Mouse (Mus musculus) thymus, adult 2 months (tissue): ENCODE measurements around the gene Cdh23. TPM values are rescaled to one million over a fixed set of nuclear protein-coding genes. Genes with fewer than 3 reads are reported as not detected.

Experiments
- DNase-seq: peaks from one replicate; pipeline ENCODE4 v3.0.0; 2021
- H3K27ac ChIP-seq: fragments of 200-500 bp; 2 replicates; pipeline ENCODE4 v1.5.1; 2012; ENCODE audit warnings: low read length, control low read depth; ENCODE audit not compliant: control insufficient read depth, insufficient read depth
- H3K27me3 ChIP-seq: fragments of 200-500 bp; 2 replicates; pipeline ENCODE4 v1.6.1; 2012; ENCODE audit warnings: mild to moderate bottlenecking, low read length, moderate library complexity, mixed read lengths; ENCODE audit not compliant: control insufficient read depth, insufficient read depth
- H3K36me3 ChIP-seq: fragments of 200-500 bp; 2 replicates; pipeline ENCODE4 v1.6.1; 2012; ENCODE audit warnings: mild to moderate bottlenecking, low read length, moderate library complexity; ENCODE audit not compliant: control insufficient read depth, insufficient read depth
- H3K4me1 ChIP-seq: fragments of 200-500 bp; replicated peaks from 2 replicates; pipeline ENCODE4 v1.6.1; 2012; ENCODE audit warnings: low read length; ENCODE audit not compliant: control insufficient read depth, insufficient read depth
- H3K4me3 ChIP-seq: fragments of 200-500 bp; 2 replicates; pipeline ENCODE4 v1.5.1; 2012; ENCODE audit warnings: mild to moderate bottlenecking, low read length, control low read depth, moderate library complexity; ENCODE audit not compliant: control insufficient read depth, insufficient read depth
- CTCF ChIP-seq: fragments of 200-500 bp; IDR thresholded peaks from 2 replicates; pipeline ENCODE4 v1.5.1; 2012; ENCODE audit warnings: mild to moderate bottlenecking, control low read depth, low read length, moderate library complexity, borderline replicate concordance; ENCODE audit not compliant: control insufficient read depth, poor library complexity, insufficient read depth; ENCODE audit errors: extremely low read depth
- POLR2A ChIP-seq: fragments of 200-500 bp; IDR thresholded peaks from 2 replicates; pipeline ENCODE4 v1.6.1; 2012; ENCODE audit warnings: mild to moderate bottlenecking, low read length, control low read depth, moderate library complexity; ENCODE audit not compliant: control insufficient read depth, poor library complexity, insufficient read depth; ENCODE audit errors: extremely low read depth
- WGBS: fragments of 180-500 bp; shearing (Covaris S2); methylation state at CpG from one replicate; pipeline ENCODE4 v1.1.7; 2018; 5-methylcytosine and 5-hydroxymethylcytosine counted together
- polyA plus RNA-seq: library from polyadenylated mRNA; depleted of rRNA; stranded (reverse); fragments of >200 nt; gene quantifications from 2 replicates; pipeline ENCODE4 v1.2.3, GENCODE M21; 2012

Gene Cdh23
- polyA plus RNA-seq, 1 experiment, result 3.5 TPM

- Histone ChIP-seq H3K4me1 (no peaks in the 10 kb centered on the region), H3K27me3 (no peaks in the 10 kb centered on the region; the same call in 1 of the 2 replicates), H3K27ac (no peak overlapping the region), H3K4me3 (no peak overlapping the region), H3K36me3 (no peaks in the 10 kb centered on the region)
- TF ChIP-seq CTCF (no peak), POLR2A (no peak)
- 85% methylated on average over 13 of the region's 13 CpGs for WGBS
- DNase-seq, result no peak
These were observed 232.2 kb downstream of the Cdh23 start for GRCm38 (mm10) chr10:60463953-60464647.

GRCm38 (mm10) chr10:60456662-60457397 lies 239.5 kb downstream of the Cdh23 start:
- Histone ChIP-seq H3K4me1 (no peaks in the 10 kb centered on the region), H3K4me3 (no peak overlapping the region), H3K27ac (no peak overlapping the region), H3K27me3 (no peaks in the 10 kb centered on the region), H3K36me3 (no peaks in the 10 kb centered on the region)
- no peak for DNase-seq
- TF ChIP-seq CTCF (no peak), POLR2A (no peak)
- WGBS, result 73% methylated on average over 8 of the region's 8 CpGs

- 94% methylated on average over 8 of the region's 8 CpGs for WGBS
- no peak for DNase-seq
- TF ChIP-seq CTCF, result no peak
- no peak for TF ChIP-seq POLR2A
- Histone ChIP-seq H3K27me3 (no peaks in the 10 kb centered on the region), H3K4me3 (no peak overlapping the region), H3K27ac (no peak overlapping the region), H3K36me3 (no peaks in the 10 kb centered on the region), H3K4me1 (no peaks in the 10 kb centered on the region)
These were observed 241.1 kb downstream of the Cdh23 start for GRCm38 (mm10) chr10:60455193-60455592.

GRCm38 (mm10) chr10:60447186-60447585 lies 249.1 kb downstream of the Cdh23 start:
- Histone ChIP-seq H3K4me3 (no peak overlapping the region), H3K4me1 (peaks cover 6% of the 10 kb centered on the region), H3K36me3 (no peaks in the 10 kb centered on the region), H3K27ac (no peak overlapping the region), H3K27me3 (no peaks in the 10 kb centered on the region)
- WGBS, result 84% methylated on average over 12 of the region's 12 CpGs
- TF ChIP-seq POLR2A (no peak), CTCF (no peak)
- no peak for DNase-seq

GRCm38 (mm10) chr10:60445031-60445593 lies 251.2 kb downstream of the Cdh23 start:
- no peak for DNase-seq
- H3K27ac ChIP-seq, result no peak overlapping the region
- H3K4me3 ChIP-seq, result no peak overlapping the region
- no peak for TF ChIP-seq POLR2A
- no peak for TF ChIP-seq CTCF
- H3K27me3 ChIP-seq, result no peaks in the 10 kb centered on the region
- WGBS, result 74% methylated on average over 8 of the region's 8 CpGs
- H3K36me3 ChIP-seq, result no peaks in the 10 kb centered on the region
- H3K4me1 ChIP-seq, result peaks cover 9% of the 10 kb centered on the region

GRCm38 (mm10) chr10:60443078-60443477 lies 253.2 kb downstream of the Cdh23 start:
- peak; percentile 8 for DNase-seq
- 13% methylated on average over 2 of the region's 2 CpGs for WGBS

More at GRCm38 (mm10) chr10:60443078-60443477, 253.2 kb downstream of the Cdh23 start:
- Histone ChIP-seq H3K4me3 (no peak overlapping the region), H3K27me3 (no peaks in the 10 kb centered on the region), H3K36me3 (no peaks in the 10 kb centered on the region), H3K4me1 (peaks cover 9% of the 10 kb centered on the region), H3K27ac (no peak overlapping the region)
- no peak for TF ChIP-seq POLR2A
- TF ChIP-seq CTCF, result 0 out of 2 replicates have a peak, but pooled peaks have one; percentile 30
